Mouse (Mus musculus) embryo, embryonic 10 days (tissue): Measurements from ENCODE around the gene Fbxo34.
"Not testable (repeated sequence)": the region's sequence is repeated elsewhere in the genome, so short reads cannot be mapped to it uniquely, and the experiment has no call there.

Experiments used
- DNase-seq: peaks from one replicate; pipeline ENCODE4 v3.0.0-alpha.2; 2015; ENCODE audit warnings: low spot score

Fbxo34 gene

GRCm38 (mm10) chr14:47518619-47519018 is 68.4 kb downstream of the Fbxo34 start:
- DNase-seq: no peak

GRCm38 (mm10) chr14:47520751-47521449 is 70.7 kb downstream of the Fbxo34 start:
- no peak for DNase-seq

GRCm38 (mm10) chr14:47521609-47522008 is 71.4 kb downstream of the Fbxo34 start:
- DNase-seq: no peak

GRCm38 (mm10) chr14:47522301-47522700 is 72.1 kb downstream of the Fbxo34 start:
- no peak for DNase-seq

- no peak for DNase-seq
These were observed 75.2 kb downstream of the Fbxo34 start for GRCm38 (mm10) chr14:47525374-47525773.

- no peak for DNase-seq
These were observed 75.6 kb downstream of the Fbxo34 start for GRCm38 (mm10) chr14:47525861-47526260.

- DNase-seq: no peak
These were observed 77.6 kb downstream of the Fbxo34 start for GRCm38 (mm10) chr14:47527833-47528232.

- DNase-seq: no peak
These were observed 78.1 kb downstream of the Fbxo34 start for GRCm38 (mm10) chr14:47528293-47528692.

GRCm38 (mm10) chr14:47529019-47529418 is 78.8 kb downstream of the Fbxo34 start:
- peak; percentile 83 for DNase-seq

- DNase-seq: not testable (repeated sequence)
These were observed 79.4 kb downstream of the Fbxo34 start for GRCm38 (mm10) chr14:47529592-47529991.

- DNase-seq: no peak
These were observed 82.3 kb downstream of the Fbxo34 start for GRCm38 (mm10) chr14:47532496-47532895.

GRCm38 (mm10) chr14:47533365-47534175 is 83.3 kb downstream of the Fbxo34 start:
- DNase-seq: peak; percentile 72

GRCm38 (mm10) chr14:47534176-47534525 is 83.9 kb downstream of the Fbxo34 start:
- DNase-seq: no peak

- no peak for DNase-seq
These were observed 84.9 kb downstream of the Fbxo34 start for GRCm38 (mm10) chr14:47535096-47535495.

GRCm38 (mm10) chr14:47541325-47541948 is 91.2 kb downstream of the Fbxo34 start:
- no peak for DNase-seq

GRCm38 (mm10) chr14:47542283-47542682 is 92.1 kb downstream of the Fbxo34 start:
- no peak for DNase-seq

GRCm38 (mm10) chr14:47544286-47544685 is 94.1 kb downstream of the Fbxo34 start:
- DNase-seq: no peak

GRCm38 (mm10) chr14:47544877-47545276 is 94.7 kb downstream of the Fbxo34 start:
- no peak for DNase-seq

- DNase-seq: no peak
These were observed 101.4 kb downstream of the Fbxo34 start for GRCm38 (mm10) chr14:47551668-47552067.

GRCm38 (mm10) chr14:47553380-47553779 is 103.2 kb downstream of the Fbxo34 start:
- no peak for DNase-seq

- DNase-seq: no peak
These were observed 104.0 kb downstream of the Fbxo34 start for GRCm38 (mm10) chr14:47554236-47554635.

- DNase-seq: no peak
These were observed 105.0 kb downstream of the Fbxo34 start for GRCm38 (mm10) chr14:47555225-47555624.

- DNase-seq: no peak
These were observed 110.5 kb downstream of the Fbxo34 start for GRCm38 (mm10) chr14:47560714-47561113.
